Mouse (Mus musculus): ENCODE results near the gene Strap. TPM values are rescaled to one million over a fixed set of nuclear protein-coding genes. Genes with fewer than 3 reads are reported as not detected.

Gene Strap
- total and polyA plus RNA-seq, 3 experiments, result 109 to 291 (median 245) TPM

- Histone ChIP-seq H3K27me3 (replicated peaks) (no peaks in the 10 kb centered on the region), H3K79me2 (replicated peaks; ENCODE audit: control insufficient read depth, extremely low read depth, insufficient read depth, poor library complexity, severe bottlenecking) (no peaks in the 10 kb centered on the region), H3K36me3 (replicated peaks in 1 of 2; ENCODE audit: control insufficient read depth in 1 of 2, insufficient read depth in 1 of 2, low read length in 1 of 2) (no peaks in the 10 kb centered on the region), H3K4me3 (replicated peaks in 1 of 3; ENCODE audit: low read depth in 2 of 3, low read length in 2 of 3, poor library complexity in 1 of 3) (no peak overlapping the region), H3K27ac (ENCODE audit: insufficient read depth, low read depth) (no peak overlapping the region), H3K9me3 (replicated peaks; ENCODE audit: low read length) (peaks cover 3% of the 10 kb centered on the region), H3K4me2 (ENCODE audit: insufficient read depth, low read depth, poor library complexity, severe bottlenecking) (no peak overlapping the region), H3K9ac (ENCODE audit: insufficient read depth, low read depth) (no peak overlapping the region), H3K4me1 (ENCODE audit: control insufficient read depth in 1 of 2, insufficient read depth in 2 of 2) (peaks cover 0 to 16% of the 10 kb centered on the region in 2 experiments; a peak in 2 of 4 replicates)
- in situ Hi-C loops (cut with MboI; ENCODE audit: low pct_ligation_motif_present, low pct_unique_long_range_greater_than_20kb, low sequenced_read_pairs) (no loop called here), dilution Hi-C loops (cut with MboI; ENCODE audit: extremely low pct_ligation_motif_present, extremely low pct_unique_long_range_greater_than_20kb, low sequenced_read_pairs) (no loop called here)
- TF ChIP-seq MXI1 (IDR thresholded peaks at IDR 0.05; ENCODE audit: low read depth, low read length), result no peak
- no peak for TF ChIP-seq NRF1 (IDR thresholded peaks at IDR 0.05; ENCODE audit: low read depth, low read length)
- no peak for TF ChIP-seq ZNF384 (IDR thresholded peaks at IDR 0.05; ENCODE audit: low read depth, low read length)
- no peak for DNase-seq (ENCODE audit: extremely low read depth)
These were observed 35.4 kb upstream of the Strap start for GRCm38 (mm10) chr6:137699434-137699833.

GRCm38 (mm10) chr6:137702186-137702585 is 32.7 kb upstream of the Strap start:
- Histone ChIP-seq H3K9me3 (replicated peaks; ENCODE audit: low read length) (peaks cover 3% of the 10 kb centered on the region), H3K27me3 (replicated peaks) (no peaks in the 10 kb centered on the region), H3K4me1 (ENCODE audit: control insufficient read depth in 1 of 2, insufficient read depth in 2 of 2) (peaks cover 5 to 14% of the 10 kb centered on the region in 2 experiments), H3K4me2 (ENCODE audit: insufficient read depth, low read depth, poor library complexity, severe bottlenecking) (no peak overlapping the region), H3K36me3 (replicated peaks in 1 of 2; ENCODE audit: control insufficient read depth in 1 of 2, insufficient read depth in 1 of 2, low read length in 1 of 2) (no peaks in the 10 kb centered on the region), H3K27ac (ENCODE audit: insufficient read depth, low read depth) (no peak overlapping the region), H3K79me2 (replicated peaks; ENCODE audit: control insufficient read depth, extremely low read depth, insufficient read depth, poor library complexity, severe bottlenecking) (no peaks in the 10 kb centered on the region), H3K9ac (ENCODE audit: insufficient read depth, low read depth) (no peak overlapping the region), H3K4me3 (replicated peaks in 1 of 3; ENCODE audit: low read depth in 2 of 3, low read length in 2 of 3, poor library complexity in 1 of 3) (no peak overlapping the region)
- TF ChIP-seq PAX5 (IDR thresholded peaks at IDR 0.05; ENCODE audit: low read length) (no peak), JUN (IDR thresholded peaks at IDR 0.05; ENCODE audit: insufficient read depth, low read depth, low read length) (no peak), SIN3A (IDR thresholded peaks at IDR 0.05; ENCODE audit: low read length) (no peak), USF1 (IDR thresholded peaks at IDR 0.05; ENCODE audit: low read depth, low read length) (no peak), MEF2A (IDR thresholded peaks at IDR 0.05; ENCODE audit: borderline replicate concordance, low read depth, low read length) (no peak), JUND (conservative IDR thresholded peaks at IDR 0.05; ENCODE audit: low read depth, low read length) (no peak), NELFE (IDR thresholded peaks at IDR 0.05; ENCODE audit: low read depth, low read length) (no peak), RAD21 (IDR thresholded peaks at IDR 0.05; ENCODE audit: low read depth, low read length) (no peak), MXI1 (IDR thresholded peaks at IDR 0.05; ENCODE audit: low read depth, low read length) (no peak), ZNF384 (IDR thresholded peaks at IDR 0.05; ENCODE audit: low read depth, low read length) (no peak), ZC3H11A (IDR thresholded peaks at IDR 0.05; ENCODE audit: low read depth, low read length) (no peak), SMC3 (IDR thresholded peaks at IDR 0.05; ENCODE audit: low read depth, low read length) (no peak), BHLHE40 (IDR thresholded peaks at IDR 0.05; ENCODE audit: low read depth, low read length) (no peak), POLR2AphosphoS2 (IDR thresholded peaks at IDR 0.05; ENCODE audit: low read depth, low read length) (no peak), CHD1 (IDR thresholded peaks at IDR 0.05; ENCODE audit: low read depth, low read length) (no peak), GABPA (IDR thresholded peaks at IDR 0.05; ENCODE audit: insufficient replicate concordance, low read depth, low read length) (no peak), POLR2A (IDR thresholded peaks at IDR 0.05; ENCODE audit: low read depth, low read length) (no peak)
- in situ Hi-C loops (cut with MboI; ENCODE audit: low pct_ligation_motif_present, low pct_unique_long_range_greater_than_20kb, low sequenced_read_pairs) (no loop called here), dilution Hi-C loops (cut with MboI; ENCODE audit: extremely low pct_ligation_motif_present, extremely low pct_unique_long_range_greater_than_20kb, low sequenced_read_pairs) (no loop called here)
- DNase-seq (ENCODE audit: extremely low read depth), result no peak

All from CH12.LX (cell line).